Mouse (Mus musculus) 416B (cell line): ENCODE data around the gene Hcar1.

ENCODE experiments used
- DNase-seq: peaks from one replicate; pipeline ENCODE4 v3.0.0; 2011; ENCODE audit warnings: low read depth

The Hcar1 gene

GRCm38 (mm10) chr5:123863934-123864333 lies 15.9 kb downstream of the Hcar1 start:
- no peak for DNase-seq

DNA sequence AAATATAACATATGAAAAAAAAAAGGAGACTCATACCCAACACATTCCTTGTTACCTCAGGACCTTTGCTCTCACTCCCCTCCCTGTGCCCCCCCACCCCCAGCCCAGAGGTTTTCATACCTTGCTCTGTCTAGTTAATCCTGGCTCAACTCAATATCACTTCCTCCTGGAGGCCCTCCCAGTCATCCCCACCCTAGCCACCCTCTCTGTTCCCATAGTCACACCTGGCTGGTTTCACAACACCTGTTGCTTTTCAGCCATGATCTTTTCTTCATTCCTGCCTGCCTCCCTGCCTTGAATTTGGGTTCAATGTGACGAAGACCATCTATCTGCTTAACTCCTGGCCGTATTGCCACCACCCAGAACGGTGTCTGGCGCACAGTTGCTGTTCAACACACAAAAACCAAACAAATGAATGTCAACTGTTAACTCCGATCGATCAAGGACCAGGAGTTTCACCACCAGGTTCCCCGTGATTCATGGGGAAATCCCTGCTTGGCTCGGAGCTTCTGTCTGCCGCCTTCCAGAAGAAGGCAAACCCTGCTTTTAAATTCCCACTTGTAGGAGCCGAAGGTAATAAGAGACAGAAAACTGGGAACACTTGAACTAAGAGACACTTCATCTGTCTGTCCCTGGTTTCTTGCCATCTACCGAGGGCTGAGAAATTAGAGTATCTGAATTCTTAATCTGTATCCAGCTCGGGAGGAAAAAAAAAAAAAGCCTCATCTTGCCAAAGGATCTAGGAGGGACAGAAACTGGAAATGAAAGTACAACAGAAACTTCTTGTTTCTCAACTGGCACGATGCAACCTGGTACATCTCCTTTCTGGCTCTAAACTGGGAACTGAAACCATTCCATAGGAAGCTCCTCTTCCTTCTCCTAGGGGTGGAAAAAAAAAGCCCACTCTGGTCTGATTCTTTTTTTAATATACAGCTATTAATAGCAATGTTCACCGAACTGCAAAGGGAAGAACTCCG lies 17.2 kb downstream of the Hcar1 start:
- DNase-seq: no peak

- DNase-seq: peak; percentile 85
Observed at GRCm38 (mm10) chr5:123858798-123859197, 21.0 kb downstream of the Hcar1 start.

GRCm38 (mm10) chr5:123854511-123854910 lies 25.3 kb downstream of the Hcar1 start:
- no peak for DNase-seq

DNA sequence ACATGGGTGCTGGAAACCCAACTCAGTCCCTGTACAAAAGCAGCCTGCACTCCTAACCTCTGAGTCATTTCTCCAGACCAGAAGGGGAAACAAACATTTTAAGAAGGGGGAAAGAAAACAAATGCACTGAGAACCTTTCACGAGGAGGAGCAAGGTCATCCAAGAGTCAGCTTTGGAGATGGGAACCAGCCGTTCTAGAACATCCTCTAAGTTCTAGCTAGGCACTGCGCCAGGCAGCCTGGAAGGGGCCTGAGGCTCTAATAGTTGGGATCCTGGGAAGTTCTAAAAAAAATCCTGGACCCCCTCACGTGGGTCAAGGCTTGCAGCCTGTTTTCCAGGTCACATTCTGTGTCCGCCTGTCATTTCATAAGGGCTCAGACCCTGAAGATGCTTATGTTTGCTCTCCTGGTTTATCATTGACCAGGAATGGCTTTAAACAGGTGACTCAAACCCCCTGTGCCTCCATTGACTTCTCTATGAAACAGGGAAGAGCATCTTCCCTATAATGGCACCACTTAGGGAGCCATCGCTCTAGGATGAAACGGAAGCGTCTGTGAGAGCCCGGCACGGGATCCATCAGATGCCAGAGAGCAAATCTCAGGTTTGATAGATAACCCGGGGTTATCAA lies 25.8 kb downstream of the Hcar1 start:
- DNase-seq: no peak

GRCm38 (mm10) chr5:123851398-123851797 lies 28.4 kb downstream of the Hcar1 start:
- DNase-seq: peak; percentile 86

GRCm38 (mm10) chr5:123844316-123844715 lies 35.5 kb downstream of the Hcar1 start:
- no peak for DNase-seq

GRCm38 (mm10) chr5:123843816-123844215 lies 36.0 kb downstream of the Hcar1 start:
- DNase-seq: no peak

- peak; percentile 24 for DNase-seq
Observed at GRCm38 (mm10) chr5:123842935-123843282, 36.9 kb downstream of the Hcar1 start.

DNA sequence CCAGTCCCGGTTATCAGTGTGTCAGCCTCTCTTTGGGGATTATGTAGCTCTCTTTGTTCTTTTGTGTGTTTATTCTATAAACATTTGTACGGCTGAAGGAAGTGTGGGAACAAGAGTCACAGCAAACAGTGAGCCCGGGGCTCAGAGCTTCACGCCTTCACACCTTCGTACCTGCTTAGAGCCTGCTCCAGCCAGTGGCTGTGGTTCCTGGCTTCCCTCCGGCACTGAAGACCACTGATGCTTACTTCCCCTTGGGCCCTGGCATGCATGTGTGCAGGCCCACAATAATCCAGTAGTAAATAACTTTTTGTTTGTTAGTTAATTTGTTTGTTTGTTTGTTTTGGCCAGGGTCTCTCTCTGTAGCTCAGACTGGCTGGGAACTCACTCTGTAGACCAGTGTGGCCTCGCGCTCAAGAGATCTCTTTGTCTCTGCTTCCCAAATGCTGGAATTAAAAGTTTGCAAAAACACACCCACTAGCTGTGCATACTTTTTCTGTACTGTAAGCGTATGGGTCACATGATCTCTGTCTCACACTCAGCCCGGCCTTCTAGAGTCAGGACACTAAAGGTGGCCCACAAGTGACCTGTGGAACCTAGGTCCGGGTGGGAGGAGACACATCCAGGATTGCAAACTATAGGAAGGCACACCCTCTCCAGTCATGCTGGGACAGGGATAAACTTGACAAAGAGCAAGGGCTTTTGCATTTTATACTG lies 37.4 kb downstream of the Hcar1 start:
- DNase-seq: no peak

GRCm38 (mm10) chr5:123837371-123837770 lies 42.4 kb downstream of the Hcar1 start:
- no peak for DNase-seq

GRCm38 (mm10) chr5:123834836-123835235 lies 45.0 kb downstream of the Hcar1 start:
- DNase-seq: no peak

- peak; percentile 93 for DNase-seq
Observed at GRCm38 (mm10) chr5:123832309-123832708, 47.5 kb downstream of the Hcar1 start.

GRCm38 (mm10) chr5:123827659-123828091 lies 52.1 kb downstream of the Hcar1 start:
- peak; percentile 42 for DNase-seq
